Mouse (Mus musculus): ENCODE measurements around the gene Ttc7b.

DNA sequence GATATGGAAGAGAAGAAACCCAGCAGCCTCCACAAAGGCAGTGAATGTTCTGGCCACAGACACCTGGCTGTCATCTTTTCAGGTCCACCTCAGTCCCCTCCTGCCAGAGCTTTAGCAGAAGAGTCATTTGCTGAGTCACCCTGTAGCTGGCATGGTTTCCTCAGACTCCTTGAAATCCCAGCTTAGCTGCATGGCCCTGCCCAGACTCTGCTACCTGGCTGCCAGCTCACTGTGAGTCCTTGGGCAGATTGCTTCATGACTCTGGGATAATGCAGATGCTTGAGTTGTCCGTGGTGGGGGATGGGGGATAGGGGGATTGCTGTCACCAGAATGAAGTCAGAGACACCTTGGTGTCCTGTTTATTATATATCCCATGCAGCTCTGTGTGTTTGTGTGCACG is 247.6 kb downstream of the Ttc7b start:
- no peak for TF ChIP-seq EP300 (IDR thresholded peaks at IDR 0.05; ENCODE audit: low read depth)
- no peak for TF ChIP-seq CTCF (IDR thresholded peaks at IDR 0.05; ENCODE audit: low read depth)

All from liver, embryonic 14.5 days (tissue).